Mouse (Mus musculus): ENCODE measurements around the gene 4933428G20Rik. TPM values are rescaled to one million over a fixed set of nuclear protein-coding genes. Genes with fewer than 3 reads are reported as not detected.

4933428G20Rik gene
- total RNA-seq, 2 experiments from 2014 or later = 0.22 to 0.48 TPM

DNA sequence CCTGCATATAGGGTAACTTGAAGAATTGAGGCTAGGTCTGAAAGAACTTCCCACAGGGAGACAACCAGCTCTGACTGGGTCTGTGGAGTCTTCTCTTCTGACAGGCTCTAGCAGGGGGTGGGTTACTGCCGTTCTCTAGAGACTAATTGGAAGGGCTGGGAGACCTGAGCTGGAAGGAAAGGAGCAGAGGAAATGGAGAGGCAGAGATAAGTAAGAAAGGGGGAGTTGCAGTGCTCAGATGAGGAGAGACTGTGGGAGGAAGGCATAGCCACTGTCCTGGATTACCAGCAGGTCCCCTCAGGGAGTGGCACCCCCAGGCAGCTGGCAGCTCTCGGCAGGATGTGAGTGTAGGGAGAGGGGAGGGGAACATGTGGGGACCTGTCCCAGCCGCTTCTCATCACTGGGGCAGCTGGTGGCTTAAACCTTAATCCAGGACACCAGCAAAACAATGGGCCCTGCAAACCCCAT, 58.4 kb downstream of the 4933428G20Rik start:
- no peak for DNase-seq (ENCODE audit: low spot score in 2 of 2)
- intact Hi-C loops (cut with DNase I) = no loop called here

DNA sequence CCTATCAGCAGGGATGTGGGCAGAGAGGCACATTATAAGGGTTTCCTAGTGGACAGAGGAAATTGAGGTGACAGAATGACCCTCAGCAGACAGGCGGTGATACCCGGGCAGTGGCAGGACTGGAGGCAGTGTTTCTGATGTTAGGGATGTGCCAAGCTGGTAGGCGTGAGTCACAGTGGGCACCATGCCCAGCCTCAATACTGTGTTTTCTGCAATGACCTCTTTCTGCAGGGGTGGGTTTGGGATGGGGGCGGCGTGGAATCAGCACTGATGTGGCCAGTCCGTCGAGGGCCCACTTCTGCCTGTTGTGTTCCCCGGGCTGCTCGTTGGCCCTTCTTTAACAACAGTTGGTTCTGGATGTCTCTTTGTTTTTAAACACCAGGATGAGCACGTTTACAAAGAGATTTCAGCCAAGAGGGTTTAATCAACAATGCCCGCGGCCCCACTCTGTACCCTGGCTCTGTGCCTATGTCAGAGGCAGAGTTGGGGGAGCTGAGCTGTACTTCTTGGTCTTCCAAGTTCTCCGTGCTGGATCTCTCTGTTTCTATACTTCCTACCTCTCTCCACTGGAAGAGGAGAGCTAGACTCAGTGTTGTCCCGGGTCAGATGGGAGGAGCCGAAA, 59.0 kb downstream of the 4933428G20Rik start:
- intact Hi-C loops (cut with DNase I) = no loop called here
- DNase-seq (ENCODE audit: low spot score in 2 of 2) = no peak

Other genes starting within 250 kb of the 4933428G20Rik start
- gene Npepps, start 219.7 kb downstream of the 4933428G20Rik start, total RNA-seq (2021) = 100 to 1,000 TPM; 122 to 156 TPM
- gene Mrpl45, start 184.6 kb downstream of the 4933428G20Rik start, total RNA-seq (2021) = 10 to 100 TPM; 23.3 to 30.2 TPM
- under 1 TPM; 0.39 to 0.52 TPM for gene Gpr179, start 148.3 kb downstream of the 4933428G20Rik start, total RNA-seq (2021)
- 10 to 100 TPM; 78.0 to 87.2 TPM for gene Socs7, start 137.8 kb downstream of the 4933428G20Rik start, total RNA-seq (2021)
- gene Arhgap23, start 84.8 kb downstream of the 4933428G20Rik start, total RNA-seq (2021) = 10 to 100 TPM; 68.0 to 74.4 TPM
- gene Srcin1, start 75.8 kb upstream of the 4933428G20Rik start, total RNA-seq (2021) = 100 to 1,000 TPM; 326 to 349 TPM
- 100 to 1,000 TPM in 1 of 2 experiments, 10 to 100 TPM in 1; 90.9 to 102 TPM for gene Epop, start 129.4 kb upstream of the 4933428G20Rik start, total RNA-seq (2021)
- 100 to 1,000 TPM; 129 to 134 TPM for gene Mllt6, start 163.1 kb upstream of the 4933428G20Rik start, total RNA-seq (2021)
- 10 to 100 TPM; 56.0 to 59.3 TPM for gene Cisd3, start 185.5 kb upstream of the 4933428G20Rik start, total RNA-seq (2021)
- gene Pcgf2, start 200.2 kb upstream of the 4933428G20Rik start, total RNA-seq (2021) = 10 to 100 TPM; 27.5 to 35.7 TPM
- 100 to 1,000 TPM; 116 to 125 TPM for gene Psmb3, start 203.1 kb upstream of the 4933428G20Rik start, total RNA-seq (2021)
- gene Pip4k2b, start 244.4 kb upstream of the 4933428G20Rik start, total RNA-seq (2021) = 100 to 1,000 TPM; 113 to 114 TPM